Comparison of ENCODE assay signal across 12 mouse cellular contexts in genomic region chr12:83328491-83328890, GRCm38 (mm10).
A peak's percentile ranks its signal among the peaks of the same experiment; 100 is the strongest.
DNase-seq lines count a peak whose midpoint lies in the region; ATAC-seq and TF ChIP-seq lines count a peak whose summit lies in the region.
"Had no signal": no experiment of that assay in that cellular context is flagged by ENCODE, and none has a peak within 500 bp of the region (broad histone marks: within the 10 kb centered on the region; RNA-seq: fewer than 3 reads in every experiment).

No protein-coding gene starts in this region.

- no peak overlapping the region for H3K27ac ChIP-seq in forebrain, embryonic 15.5 days (replicated peaks)
- no peak overlapping the region for H3K27ac ChIP-seq in forebrain, embryonic 16.5 days (ENCODE audit: low read length)
- peak overlapping the region; percentile 43; the same call in 1 of the 2 replicates for H3K27ac ChIP-seq in heart, postnatal 0 days (ENCODE audit: low read depth)
- H3K27ac ChIP-seq in heart, adult 2 months: no peak overlapping the region
- H3K27ac ChIP-seq: midbrain, embryonic 12.5 days had no signal

- H3K4me2 ChIP-seq in forebrain, embryonic 15.5 days (replicated peaks): no peak overlapping the region
- H3K4me2 ChIP-seq in forebrain, embryonic 16.5 days (ENCODE audit: low read length): no peak overlapping the region
- H3K4me2 ChIP-seq in heart, postnatal 0 days (ENCODE audit: low read depth, low read length): no peak overlapping the region
- H3K4me2 ChIP-seq: midbrain, embryonic 12.5 days had no signal

- no peak overlapping the region for H3K4me3 ChIP-seq in forebrain, embryonic 15.5 days
- no peak overlapping the region for H3K4me3 ChIP-seq in forebrain, embryonic 16.5 days (replicated peaks; ENCODE audit: low read length)
- no peak overlapping the region for H3K4me3 ChIP-seq in heart, postnatal 0 days (ENCODE audit: low read depth, low read length)
- no peak overlapping the region for H3K4me3 ChIP-seq in heart, adult 2 months
- H3K4me3 ChIP-seq: midbrain, embryonic 12.5 days had no signal

- no peak for TF ChIP-seq CTCF in heart, postnatal 0 days (IDR thresholded peaks at IDR 0.05; ENCODE audit: low read depth)
- no peak for TF ChIP-seq CTCF in heart, adult 2 months (IDR thresholded peaks at IDR 0.05)

- no peaks in the 10 kb centered on the region for H3K9me3 ChIP-seq in forebrain, embryonic 15.5 days
- H3K9me3 ChIP-seq in forebrain, embryonic 16.5 days (ENCODE audit: control insufficient read depth, low read length): no peaks in the 10 kb centered on the region
- H3K9me3 ChIP-seq in heart, postnatal 0 days (replicated peaks; ENCODE audit: control insufficient read depth, low read length): no peaks in the 10 kb centered on the region
- H3K9me3 ChIP-seq: midbrain, embryonic 12.5 days had no signal

- DNase-seq in heart, postnatal 0 days (ENCODE audit: low spot score): no peak
- DNase-seq in heart, adult 2 months: no peak
- peak; percentile 56 for DNase-seq in retina, postnatal 1 day
- DNase-seq in retina, embryonic 14.5 days (ENCODE audit: low spot score): no peak
- DNase-seq in cerebellum, adult 8-10 months: no peak
- DNase-seq: kidney, adult 18-20 months; kidney, postnatal 36 days; right cerebral cortex, postnatal 25 days; thymus, adult 18-20 months had no signal

- TF ChIP-seq POLR2A in heart, adult 2 months (IDR thresholded peaks at IDR 0.05; ENCODE audit: insufficient read depth, low read depth, low read length): no peak

- 0 out of 2 replicates have a peak, but pooled peaks have one; percentile 23 for ATAC-seq in forebrain, embryonic 15.5 days (replicated peaks)
- no peak; the same call in 1 of the 2 replicates for ATAC-seq in forebrain, embryonic 16.5 days
- peak; percentile 21; the same call in 1 of the 2 replicates for ATAC-seq in heart, postnatal 0 days (ENCODE audit: insufficient read depth, low read depth)

- H3K9ac ChIP-seq in forebrain, embryonic 15.5 days (replicated peaks): no peak overlapping the region
- no peak overlapping the region for H3K9ac ChIP-seq in forebrain, embryonic 16.5 days (replicated peaks; ENCODE audit: low read depth, low read length)
- no peak overlapping the region for H3K9ac ChIP-seq in heart, postnatal 0 days (replicated peaks; ENCODE audit: low read depth, low read length)
- no peak overlapping the region for H3K9ac ChIP-seq in heart, adult 2 months (ENCODE audit: low read depth, low read length)
- H3K9ac ChIP-seq: midbrain, embryonic 12.5 days had no signal

- H3K27me3 ChIP-seq in forebrain, embryonic 15.5 days: no peaks in the 10 kb centered on the region
- H3K27me3 ChIP-seq in forebrain, embryonic 16.5 days (replicated peaks; ENCODE audit: control insufficient read depth, insufficient read depth, low read length): no peaks in the 10 kb centered on the region
- no peaks in the 10 kb centered on the region for H3K27me3 ChIP-seq in heart, postnatal 0 days (ENCODE audit: control insufficient read depth, insufficient read depth, low read length)
- H3K27me3 ChIP-seq in heart, adult 2 months (ENCODE audit: control insufficient read depth, insufficient read depth, low read length): no peaks in the 10 kb centered on the region
- H3K27me3 ChIP-seq: midbrain, embryonic 12.5 days had no signal

- no peaks in the 10 kb centered on the region for H3K79me2 ChIP-seq in heart, adult 2 months (replicated peaks; ENCODE audit: control insufficient read depth, insufficient read depth, low read length)

- H3K36me3 ChIP-seq in forebrain, embryonic 15.5 days: no peaks in the 10 kb centered on the region
- no peaks in the 10 kb centered on the region for H3K36me3 ChIP-seq in forebrain, embryonic 16.5 days (ENCODE audit: control insufficient read depth, insufficient read depth)
- no peaks in the 10 kb centered on the region; the same call in 1 of the 2 replicates for H3K36me3 ChIP-seq in heart, postnatal 0 days (replicated peaks; ENCODE audit: control insufficient read depth, insufficient read depth, low read length)
- no peaks in the 10 kb centered on the region for H3K36me3 ChIP-seq in heart, adult 2 months (ENCODE audit: control insufficient read depth, insufficient read depth, low read length)
- H3K36me3 ChIP-seq: midbrain, embryonic 12.5 days had no signal

- H3K4me1 ChIP-seq in forebrain, embryonic 15.5 days: 0 out of 2 replicates have a peak, but pooled peaks cover 5% of the 10 kb centered on the region
- H3K4me1 ChIP-seq in forebrain, embryonic 16.5 days (replicated peaks; ENCODE audit: control insufficient read depth, insufficient read depth, low read length): 0 out of 2 replicates have a peak, but pooled peaks cover 2% of the 10 kb centered on the region
- peaks cover 16% of the 10 kb centered on the region for H3K4me1 ChIP-seq in heart, postnatal 0 days (ENCODE audit: control insufficient read depth, insufficient read depth)
- peaks cover 10% of the 10 kb centered on the region; the same call in 1 of the 2 replicates for H3K4me1 ChIP-seq in heart, adult 2 months (ENCODE audit: control insufficient read depth, insufficient read depth, low read length)

- 55% methylated on average over 4 of the region's 4 CpGs for WGBS in forebrain, embryonic 15.5 days
- 57% methylated on average over 4 of the region's 4 CpGs for WGBS in forebrain, embryonic 16.5 days
- WGBS in heart, postnatal 0 days: 34% methylated on average over 4 of the region's 4 CpGs
- WGBS in heart, adult 2 months: 43% methylated on average over 4 of the region's 4 CpGs

- intact Hi-C loops in heart, adult 2 months (cut with DNase I): no loop called here

- no peak for TF ChIP-seq EP300 in heart, postnatal 0 days (IDR thresholded peaks at IDR 0.05; ENCODE audit: low read depth)
- no peak for TF ChIP-seq EP300 in heart, adult 2 months (IDR thresholded peaks at IDR 0.05; ENCODE audit: insufficient read depth, low read depth, low read length)
